Mouse (Mus musculus) heart, adult 10 weeks (tissue): Measurements from ENCODE around the gene Psmc2. TPM values are rescaled to one million over a fixed set of nuclear protein-coding genes. Genes with fewer than 3 reads are reported as not detected.

Experiments
- polyA plus RNA-seq: library from polyadenylated mRNA; stranded (reverse); fragments of 350-450 nt; fragmentation: Illumina TruSeq; extraction: RNeasy Lipid Tissue Mini Kit (QIAGEN cat#74804); gene quantifications from one replicate; pipeline ENCODE4 v1.2.3, GENCODE M21; 2014; ENCODE audit warnings: low read depth, low replicate concordance

Gene Psmc2
- 118 TPM for polyA plus RNA-seq

GRCm38 (mm10) chr5:21785053-21785452 lies at the start of gene Psmc2, which contains the start of gene Dnajc2:
Psmc2 (plus strand) TSS chr5:21785283.
Dnajc2 (minus strand) TSS chr5:21785251.

GRCm38 (mm10) chr5:21736956-21737585 lies 48.0 kb upstream of the Psmc2 start, which contains the start of gene Pmpcb:
Pmpcb (plus strand) TSS chr5:21737141.

Other genes with a start within 250 kb of the Psmc2 start
- gene Lrrc17, start 241.7 kb upstream of the Psmc2 start, polyA plus RNA-seq, result 4.5 TPM
- not detected for gene Fbxl13, start 139.6 kb upstream of the Psmc2 start, polyA plus RNA-seq
- gene Armc10, start 139.5 kb upstream of the Psmc2 start, polyA plus RNA-seq, result 9.1 TPM
- gene Napepld, start 83.9 kb upstream of the Psmc2 start, polyA plus RNA-seq, result 4.1 TPM
- gene Pmpcb, start 48.1 kb upstream of the Psmc2 start, polyA plus RNA-seq, result 229 TPM
- 31.6 TPM for gene Dnajc2, start within 50 bp of the Psmc2 start, polyA plus RNA-seq
- gene Slc26a5, start 80.3 kb downstream of the Psmc2 start, polyA plus RNA-seq, result not detected